Mouse (Mus musculus) embryonic facial prominence, embryonic 11.5 days (tissue): ENCODE measurements around the gene Ldlrad2. TPM values are rescaled to one million over a fixed set of nuclear protein-coding genes. Genes with fewer than 3 reads are reported as not detected.
A peak's percentile ranks its signal among the peaks of the same experiment; 100 is the strongest.

Source experiments
- ATAC-seq: fragments of 200-750 bp; cut with Nextera tagmentation; replicated peaks from 2 replicates; pipeline ENCODE4 v1.8.0; 2017; ENCODE audit warnings: low read depth; ENCODE audit not compliant: insufficient number of reproducible peaks, low FRiP score, low TSS enrichment
- DNase-seq: peaks from one replicate; pipeline ENCODE4 v3.0.0-alpha.2; 2015; ENCODE audit warnings: low spot score
- H3K27ac ChIP-seq: fragments of 300-500 bp; sonication (generic); replicated peaks from 2 replicates; pipeline ENCODE4 v1.5.1; 2014; ENCODE audit warnings: mild to moderate bottlenecking, low read depth, low read length, control low read depth
- H3K27me3 ChIP-seq: fragments of 300-500 bp; sonication (generic); 2 replicates; pipeline ENCODE4 v1.6.1; 2014; ENCODE audit warnings: mild to moderate bottlenecking, low read length, moderate library complexity, mixed read lengths; ENCODE audit not compliant: control insufficient read depth, insufficient read depth
- H3K36me3 ChIP-seq: fragments of 300-500 bp; sonication (generic); replicated peaks from 2 replicates; pipeline ENCODE4 v1.6.1; 2014; ENCODE audit warnings: low read depth, mild to moderate bottlenecking, low read length, moderate library complexity, mixed read lengths; ENCODE audit not compliant: control insufficient read depth, insufficient read depth
- H3K4me1 ChIP-seq: fragments of 300-500 bp; sonication (generic); 2 replicates; pipeline ENCODE4 v1.6.1; 2014; ENCODE audit warnings: low read length, mixed read lengths; ENCODE audit not compliant: control insufficient read depth, insufficient read depth
- H3K4me2 ChIP-seq: fragments of 300-500 bp; sonication (generic); 2 replicates; pipeline ENCODE4 v1.6.1; 2014; ENCODE audit warnings: low read depth, mild to moderate bottlenecking, control low read depth, low read length, moderate library complexity
- H3K4me3 ChIP-seq: fragments of 300-500 bp; sonication (generic); 2 replicates; pipeline ENCODE4 v1.5.1; 2014; ENCODE audit warnings: low read depth, low read length, control low read depth
- H3K9ac ChIP-seq: fragments of 300-500 bp; sonication (generic); replicated peaks from 2 replicates; pipeline ENCODE4 v1.6.1; 2014; ENCODE audit warnings: mild to moderate bottlenecking, control low read depth, low read length
- H3K9me3 ChIP-seq: fragments of 300-500 bp; sonication (generic); replicated peaks from 2 replicates; pipeline ENCODE4 v1.6.1; 2016; ENCODE audit warnings: mild to moderate bottlenecking, low read length, inconsistent platforms, mixed read lengths; ENCODE audit not compliant: control insufficient read depth
- WGBS: fragments of 180-500 bp; shearing (Covaris S2); extraction: QIAGEN DNeasy Blood & Tissue Kit; methylation state at CpG from one replicate; pipeline ENCODE4 v1.1.7; 2014; 5-methylcytosine and 5-hydroxymethylcytosine counted together
- polyA plus RNA-seq: library from polyadenylated mRNA; unstranded; fragments of >200 nt; fragmentation: Nextera tagmentation; extraction: Ambion mirVana; gene quantifications from 2 replicates; pipeline ENCODE4 v1.2.1, GENCODE M21; 2014

Gene Ldlrad2
- polyA plus RNA-seq, 1 experiment from 2014 or later: not detected

DNA sequence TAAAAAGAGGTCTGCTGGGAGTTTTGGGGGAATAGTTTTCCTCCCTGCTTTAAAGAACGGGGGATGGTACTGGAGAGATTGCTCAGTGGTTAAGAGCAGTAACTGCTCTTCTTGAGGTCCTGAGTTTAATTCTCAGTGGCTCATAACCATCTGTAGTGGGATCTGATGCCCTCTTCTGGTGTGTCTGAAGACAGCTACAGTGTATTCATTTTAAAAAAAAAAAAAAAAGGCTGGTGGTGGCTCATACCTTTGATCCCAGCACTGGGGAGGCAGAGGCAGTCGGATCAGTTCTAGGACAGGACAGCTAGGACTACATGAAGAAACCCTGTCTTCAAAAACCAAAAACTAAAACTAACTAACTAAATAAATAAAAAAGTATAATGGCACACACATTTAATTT is 5.9 kb upstream of the Ldlrad2 start:
- no peak for DNase-seq
- no peak overlapping the region for H3K27ac ChIP-seq

DNA sequence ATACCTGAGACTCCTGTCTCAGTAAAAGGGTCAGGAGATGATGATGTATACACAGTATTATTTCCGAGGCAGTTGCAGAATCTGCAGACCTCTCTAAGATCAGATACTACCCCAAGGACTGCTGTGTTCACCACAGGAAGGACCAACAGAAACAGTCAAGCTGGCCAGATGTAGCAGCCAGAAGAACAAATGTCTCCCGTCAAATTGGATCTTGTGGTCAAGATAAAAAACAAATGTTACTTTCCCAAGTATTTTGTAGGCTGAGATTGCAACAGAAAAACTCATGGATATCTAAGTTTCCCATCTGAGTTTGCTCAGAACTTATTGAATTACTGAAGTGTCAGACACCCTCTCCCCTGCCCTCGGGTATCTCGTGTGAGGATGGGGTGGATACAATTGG is 5.4 kb upstream of the Ldlrad2 start:
- no peak overlapping the region for H3K27ac ChIP-seq
- no peak for ATAC-seq
- no peaks in the 10 kb centered on the region for H3K4me1 ChIP-seq
- no peak overlapping the region for H3K4me3 ChIP-seq
- H3K36me3 ChIP-seq: no peaks in the 10 kb centered on the region
- no peak for DNase-seq
- no peaks in the 10 kb centered on the region for H3K9me3 ChIP-seq
- WGBS: 55% methylated on average over 4 of the region's 4 CpGs
- H3K4me2 ChIP-seq: no peak overlapping the region
- peaks cover 7% of the 10 kb centered on the region; the same call in 1 of the 2 replicates for H3K27me3 ChIP-seq
- no peak overlapping the region for H3K9ac ChIP-seq

More for the DNA sequence above, 5.9 kb upstream of the Ldlrad2 start:
- Histone ChIP-seq H3K27me3 (peaks cover 7% of the 10 kb centered on the region; the same call in 1 of the 2 replicates), H3K9me3 (no peaks in the 10 kb centered on the region), H3K4me3 (no peak overlapping the region), H3K4me1 (no peaks in the 10 kb centered on the region), H3K9ac (no peak overlapping the region), H3K36me3 (no peaks in the 10 kb centered on the region), H3K4me2 (no peak overlapping the region)
- WGBS: 67% methylated on average over 2 of the region's 2 CpGs
- ATAC-seq: no peak

GRCm38 (mm10) chr4:137578181-137578845 is 3.9 kb upstream of the Ldlrad2 start:
- 3% methylated on average over 39 of the region's 39 CpGs for WGBS
- DNase-seq: peak; percentile 77
- no peaks in the 10 kb centered on the region for H3K4me1 ChIP-seq
- peak overlapping the region; percentile 68 for H3K4me2 ChIP-seq
- no peak; the same call in 1 of the 2 replicates for ATAC-seq
- H3K27me3 ChIP-seq: peaks cover 7% of the 10 kb centered on the region; the same call in 1 of the 2 replicates
- H3K27ac ChIP-seq: no peak overlapping the region
- no peak overlapping the region; the same call in 1 of the 2 replicates for H3K9ac ChIP-seq
- H3K4me3 ChIP-seq: peak overlapping the region; percentile 34
- H3K36me3 ChIP-seq: no peaks in the 10 kb centered on the region
- no peaks in the 10 kb centered on the region for H3K9me3 ChIP-seq

DNA sequence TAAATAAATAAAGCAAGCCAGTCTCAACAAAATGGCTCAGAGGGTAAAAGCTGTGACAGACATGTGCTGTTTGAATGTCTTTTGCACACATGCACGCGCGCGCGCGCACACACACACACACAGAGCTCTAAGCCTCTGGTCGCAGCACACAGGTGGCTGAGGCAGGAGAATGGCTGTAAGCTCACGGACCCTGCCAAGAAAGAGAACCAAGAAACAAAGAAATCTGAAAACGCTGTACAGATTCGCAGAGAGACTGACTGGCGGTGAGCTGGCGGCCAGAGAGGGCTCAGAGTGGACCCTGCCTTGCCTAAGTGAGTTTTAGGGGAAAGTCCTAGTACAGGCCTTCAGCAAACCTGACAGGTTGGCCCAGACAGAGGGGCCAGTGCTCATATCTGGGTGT is 3.1 kb upstream of the Ldlrad2 start:
- H3K36me3 ChIP-seq: no peaks in the 10 kb centered on the region
- 96% methylated on average over 12 of the region's 12 CpGs for WGBS
- H3K4me3 ChIP-seq: no peak overlapping the region
- ATAC-seq: no peak
- peaks cover 7% of the 10 kb centered on the region; the same call in 1 of the 2 replicates for H3K27me3 ChIP-seq
- H3K4me1 ChIP-seq: no peaks in the 10 kb centered on the region
- H3K9me3 ChIP-seq: no peaks in the 10 kb centered on the region
- no peak for DNase-seq
- H3K9ac ChIP-seq: no peak overlapping the region
- H3K4me2 ChIP-seq: no peak overlapping the region
- no peak overlapping the region for H3K27ac ChIP-seq

DNA sequence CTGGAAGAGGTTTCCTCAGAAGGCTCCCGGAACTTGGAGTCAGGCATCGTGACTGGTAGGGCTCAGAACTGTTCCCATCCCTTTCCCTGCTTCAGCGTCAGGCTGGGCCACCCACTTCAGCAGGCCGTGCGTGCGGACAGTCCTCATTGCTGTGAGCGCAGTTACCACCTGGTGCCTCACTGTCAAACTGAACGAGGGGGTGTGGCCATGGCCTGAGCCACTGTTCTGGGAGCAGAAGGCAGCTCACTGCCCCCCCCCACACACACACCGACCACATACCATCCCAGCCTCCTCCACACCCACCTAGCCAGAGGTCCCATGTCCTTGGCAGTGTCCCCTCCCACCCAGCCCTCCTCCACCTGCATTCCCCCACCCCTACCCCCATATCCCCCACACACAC is 4.5 kb downstream of the Ldlrad2 start:
- no peaks in the 10 kb centered on the region for H3K4me1 ChIP-seq
- H3K4me3 ChIP-seq: no peak overlapping the region
- ATAC-seq (0 out of 2 replicates have a peak, but pooled peaks have one; percentile 42), DNase-seq (no peak)
- H3K27ac ChIP-seq: no peak overlapping the region
- no peaks in the 10 kb centered on the region for H3K27me3 ChIP-seq
- H3K9ac ChIP-seq: no peak overlapping the region
- WGBS: 86% methylated on average over 9 of the region's 9 CpGs
- no peaks in the 10 kb centered on the region; the same call in none of the 2 replicates for H3K36me3 ChIP-seq
- no peak overlapping the region for H3K4me2 ChIP-seq
- H3K9me3 ChIP-seq: no peaks in the 10 kb centered on the region

DNA sequence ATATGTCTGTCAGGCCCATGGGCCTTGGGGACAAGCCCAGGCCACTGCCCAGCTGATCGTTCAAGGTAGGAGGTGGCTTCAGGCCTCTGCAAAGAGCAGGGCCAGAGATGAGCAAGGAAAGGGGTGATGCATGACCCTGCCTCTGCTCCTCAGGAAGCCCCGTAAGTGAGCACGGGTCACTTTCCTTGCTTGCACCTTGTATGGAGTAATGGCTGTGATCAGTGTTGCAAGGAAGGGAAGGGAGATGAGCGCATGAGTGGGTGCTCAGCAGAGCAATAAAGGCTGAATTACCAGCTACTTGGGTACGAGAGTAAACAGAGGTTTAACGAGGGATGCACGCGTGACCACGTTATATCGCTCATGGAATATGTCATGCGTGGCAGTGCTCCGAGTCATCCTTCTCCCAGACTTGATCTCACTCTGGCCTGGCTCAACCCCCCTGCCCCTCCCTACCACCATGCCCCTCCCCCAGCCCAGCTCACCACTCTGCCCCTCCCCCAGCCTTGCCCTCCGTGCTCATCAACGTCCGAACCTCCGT is 17.6 kb downstream of the Ldlrad2 start:
- H3K36me3 ChIP-seq: peaks cover 9% of the 10 kb centered on the region

DNA sequence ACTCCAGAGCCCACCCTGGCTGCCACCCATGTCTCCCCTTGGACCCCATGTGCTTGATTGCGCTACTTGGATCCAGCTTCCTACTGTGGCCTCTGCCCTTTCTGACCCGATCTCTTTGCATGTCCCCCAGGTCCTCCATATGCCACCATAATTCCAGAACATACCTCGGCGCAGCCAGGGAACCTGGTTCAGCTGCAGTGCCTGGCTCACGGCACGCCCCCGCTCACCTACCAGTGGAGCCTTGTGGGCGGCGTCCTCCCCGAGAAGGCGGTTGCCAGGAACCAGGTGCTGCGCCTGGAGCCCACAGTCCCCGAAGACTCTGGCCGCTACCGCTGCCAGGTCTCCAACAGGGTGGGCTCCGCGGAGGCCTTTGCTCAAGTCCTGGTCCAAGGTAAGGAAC is 20.9 kb downstream of the Ldlrad2 start:
- peaks cover 14% of the 10 kb centered on the region for H3K36me3 ChIP-seq

More for the DNA sequence above, 17.6 kb downstream of the Ldlrad2 start:
- H3K4me2 ChIP-seq: no peak overlapping the region
- H3K27ac ChIP-seq: no peak overlapping the region
- H3K9ac ChIP-seq: no peak overlapping the region
- H3K9me3 ChIP-seq: no peaks in the 10 kb centered on the region
- no peak for DNase-seq
- 89% methylated on average over 16 of the region's 16 CpGs for WGBS
- H3K4me1 ChIP-seq: no peaks in the 10 kb centered on the region
- no peak overlapping the region for H3K4me3 ChIP-seq
- ATAC-seq: no peak
- no peaks in the 10 kb centered on the region for H3K27me3 ChIP-seq

DNA sequence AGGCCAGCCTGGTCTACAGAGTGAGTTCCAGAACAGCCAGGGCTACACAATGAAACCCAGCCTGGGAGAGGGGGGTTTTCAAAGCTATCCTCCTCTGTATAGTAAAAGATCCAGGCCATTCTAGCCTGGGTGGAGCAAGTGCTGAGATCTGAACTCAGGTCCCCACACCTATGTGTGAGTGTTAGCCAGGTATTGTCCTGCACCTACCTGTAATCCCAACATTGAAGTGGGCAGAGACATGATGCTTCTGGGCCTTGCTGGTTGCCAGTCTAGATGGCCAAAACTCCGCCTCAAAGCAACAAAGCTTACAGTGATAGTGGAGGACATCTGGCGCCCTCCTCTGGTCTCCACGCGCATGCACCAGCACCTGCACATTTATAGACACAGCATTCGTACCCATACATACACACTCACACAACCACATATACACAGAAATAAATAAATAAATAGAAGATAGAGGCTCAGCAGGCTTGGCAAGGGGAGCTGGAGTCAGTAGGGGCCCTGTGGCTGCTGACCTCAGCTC is 28.3 kb downstream of the Ldlrad2 start:
- no peak overlapping the region for H3K27ac ChIP-seq
- no peak overlapping the region for H3K9ac ChIP-seq
- H3K4me3 ChIP-seq: no peak overlapping the region
- H3K4me1 ChIP-seq: no peaks in the 10 kb centered on the region
- no peaks in the 10 kb centered on the region for H3K27me3 ChIP-seq
- H3K9me3 ChIP-seq: no peaks in the 10 kb centered on the region
- 77% methylated on average over 5 of the region's 5 CpGs for WGBS
- H3K4me2 ChIP-seq: no peak overlapping the region
- DNase-seq (peak; percentile 62), ATAC-seq (no peak)
- peaks cover 8% of the 10 kb centered on the region for H3K36me3 ChIP-seq

More for the DNA sequence above, 20.9 kb downstream of the Ldlrad2 start:
- Histone ChIP-seq H3K4me3 (no peak overlapping the region), H3K9ac (no peak overlapping the region), H3K4me2 (no peak overlapping the region), H3K27ac (no peak overlapping the region), H3K4me1 (no peaks in the 10 kb centered on the region), H3K27me3 (no peaks in the 10 kb centered on the region), H3K9me3 (no peaks in the 10 kb centered on the region)
- no peak for DNase-seq
- ATAC-seq: no peak
- 97% methylated on average over 17 of the region's 17 CpGs for WGBS
